Mouse (Mus musculus) cortical plate, adult 2 months (tissue): ENCODE results near the gene Pfkfb3.

Source experiments
- CTCF ChIP-seq: fragments of 200-500 bp; IDR thresholded peaks from 2 replicates; pipeline ENCODE4 v1.5.1; 2011; ENCODE audit warnings: mild to moderate bottlenecking, control low read depth, low read length; ENCODE audit not compliant: insufficient read depth; ENCODE audit errors: extremely low read depth
- POLR2A ChIP-seq: fragments of 200-500 bp; IDR thresholded peaks from 2 replicates; pipeline ENCODE4 v1.6.1; 2011; ENCODE audit warnings: mild to moderate bottlenecking, low read length, control low read depth; ENCODE audit not compliant: insufficient read depth; ENCODE audit errors: extremely low read depth

DNA sequence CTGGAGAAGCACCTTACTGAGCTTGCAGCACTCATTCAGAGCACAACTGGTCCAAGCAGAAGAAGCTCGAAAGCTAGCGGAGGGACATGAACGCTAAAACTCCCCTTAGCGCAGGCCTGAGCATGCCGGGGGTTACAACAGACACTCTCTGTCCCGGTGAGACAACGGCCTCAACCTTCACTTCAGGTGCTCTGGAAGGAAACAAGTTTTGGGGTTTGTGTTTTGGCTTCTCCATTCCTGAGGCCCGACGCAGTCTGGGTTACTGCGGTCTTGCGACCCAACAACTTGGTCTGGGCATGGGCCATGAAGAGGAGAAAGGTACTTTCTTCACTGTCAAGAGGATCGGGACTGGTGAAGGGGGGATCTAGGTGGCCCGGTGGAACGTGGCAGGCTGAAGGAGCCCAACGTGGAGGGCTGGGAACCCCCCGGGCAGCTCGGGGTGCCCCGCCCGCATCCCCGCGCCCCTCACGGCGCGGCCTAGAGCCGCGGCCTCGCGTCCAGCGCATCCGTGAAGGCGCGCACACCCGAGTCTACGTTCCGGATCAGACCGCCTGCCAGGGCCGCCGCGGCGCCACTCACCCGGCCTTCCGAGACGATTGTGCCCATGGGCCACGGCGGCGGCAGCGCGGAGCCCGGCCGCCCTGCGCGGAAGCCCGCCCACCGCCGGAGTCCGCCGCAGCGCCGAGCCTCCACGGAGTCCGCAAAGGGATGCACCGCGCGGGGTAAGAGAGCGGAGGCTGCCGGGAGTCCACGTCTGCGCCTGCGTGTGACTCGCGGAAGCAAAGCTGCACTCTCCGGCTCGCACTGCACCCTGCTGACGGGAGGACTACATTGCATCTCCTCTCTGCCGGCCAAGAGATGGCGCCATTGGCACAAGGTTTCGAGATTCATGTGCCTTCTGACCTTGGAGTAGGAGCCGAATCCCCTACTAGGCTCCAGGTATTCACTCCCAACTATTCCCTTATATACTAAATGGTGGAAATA is 48.9 kb upstream of the Pfkfb3 start:
- TF ChIP-seq CTCF (peak; percentile 100), POLR2A (peak; percentile 58; the same call in 1 of the 2 replicates)
